Mouse (Mus musculus): ENCODE data around the gene Ppp1r12a.

Gene Ppp1r12a

GRCm38 (mm10) chr10:108162297-108163020 lies 466 bp downstream of the Ppp1r12a start:
- DNase-seq (ENCODE audit: low spot score in 2 of 2): peak; percentile 45 to 54

- DNase-seq (ENCODE audit: low spot score in 2 of 2): peak; percentile 5 to 23
Measured at GRCm38 (mm10) chr10:108163021-108163410, 1.0 kb downstream of the Ppp1r12a start.

DNA sequence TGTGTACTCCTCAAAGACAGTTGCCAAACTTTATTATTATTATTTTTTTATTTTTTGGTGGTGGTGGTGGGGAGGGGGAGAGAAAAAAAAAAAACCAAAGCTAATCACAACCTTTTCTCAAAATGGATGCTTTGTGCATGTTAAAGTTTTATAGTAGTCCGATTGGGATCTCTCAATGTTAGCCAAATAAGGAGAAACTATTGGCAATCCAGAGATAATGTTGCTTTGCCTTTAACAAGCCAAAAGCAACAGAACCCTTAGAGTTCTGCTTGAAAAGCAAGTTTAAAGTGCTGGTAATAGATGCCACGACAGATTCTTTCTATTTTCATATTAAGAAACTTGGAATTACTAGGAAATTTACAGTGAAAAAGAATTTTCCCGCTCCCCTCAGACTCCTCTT lies 1.5 kb downstream of the Ppp1r12a start:
- no peak for DNase-seq (ENCODE audit: low spot score in 2 of 2)

GRCm38 (mm10) chr10:108167823-108168222 lies 5.8 kb downstream of the Ppp1r12a start:
- DNase-seq (ENCODE audit: low spot score in 2 of 2): peak in 1 of 2 experiments; percentile 14

GRCm38 (mm10) chr10:108170818-108171217 lies 8.8 kb downstream of the Ppp1r12a start:
- no peak for DNase-seq (ENCODE audit: low spot score in 2 of 2)

DNA sequence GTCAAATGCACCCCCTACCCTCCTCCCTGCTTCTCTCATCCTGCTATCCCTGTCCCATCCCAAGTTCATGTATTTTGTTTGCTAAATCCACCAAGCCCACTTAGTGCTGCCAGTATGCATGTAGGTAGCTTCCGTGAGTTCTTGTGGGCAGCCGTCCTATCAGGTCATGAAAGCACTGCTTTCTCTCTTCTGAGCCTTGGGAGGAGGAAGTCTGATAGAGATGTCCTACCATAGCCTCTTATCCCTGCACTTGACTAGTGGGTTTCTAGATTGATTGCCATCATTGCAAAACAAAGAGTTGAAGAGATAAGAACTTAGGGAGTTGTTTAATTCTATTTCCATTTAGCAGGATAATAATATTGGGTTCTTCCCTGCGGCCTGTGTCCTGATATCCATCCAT lies 9.6 kb downstream of the Ppp1r12a start:
- DNase-seq (ENCODE audit: low spot score in 2 of 2): no peak

DNA sequence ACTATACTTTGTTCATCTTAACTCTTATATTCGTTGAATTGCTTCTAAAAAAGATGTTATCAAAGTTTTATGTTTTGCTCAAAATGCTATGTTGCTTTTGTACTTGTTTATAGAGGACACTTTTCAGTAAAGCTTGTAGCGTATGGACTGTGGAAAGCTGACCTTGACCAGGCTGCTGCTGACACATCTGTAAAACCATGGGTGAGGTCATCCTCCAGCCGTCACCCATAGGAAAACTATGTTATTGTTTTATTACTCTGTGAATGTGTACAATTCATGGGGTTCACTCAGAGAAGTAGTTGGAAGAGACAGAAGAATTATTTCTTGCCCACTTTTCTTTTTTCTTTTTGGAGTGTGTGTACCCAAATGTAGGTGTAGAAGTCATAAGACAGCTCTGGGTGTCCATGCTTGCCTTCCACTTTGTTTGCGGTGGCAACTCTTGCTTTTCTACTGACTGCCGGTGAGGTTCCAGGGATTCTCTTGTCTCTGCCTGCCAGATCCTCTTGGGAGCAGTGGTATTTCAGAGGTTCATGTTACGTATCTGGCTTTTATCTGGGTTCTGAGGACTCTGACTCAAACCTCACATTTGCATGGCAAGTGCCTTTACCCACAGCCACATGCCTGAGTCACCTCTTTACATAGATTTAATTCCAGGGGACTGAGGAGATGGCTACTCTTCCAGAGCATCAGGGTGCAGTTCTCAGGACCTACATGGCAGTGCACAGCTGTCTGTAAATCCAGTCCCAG lies 11.0 kb downstream of the Ppp1r12a start:
- DNase-seq (ENCODE audit: low spot score in 2 of 2): no peak

GRCm38 (mm10) chr10:108174107-108174506 lies 12.1 kb downstream of the Ppp1r12a start:
- no peak for DNase-seq (ENCODE audit: low spot score in 2 of 2)

- no peak for DNase-seq (ENCODE audit: low spot score in 2 of 2)
Measured at GRCm38 (mm10) chr10:108175885-108176284, 13.9 kb downstream of the Ppp1r12a start.

DNA sequence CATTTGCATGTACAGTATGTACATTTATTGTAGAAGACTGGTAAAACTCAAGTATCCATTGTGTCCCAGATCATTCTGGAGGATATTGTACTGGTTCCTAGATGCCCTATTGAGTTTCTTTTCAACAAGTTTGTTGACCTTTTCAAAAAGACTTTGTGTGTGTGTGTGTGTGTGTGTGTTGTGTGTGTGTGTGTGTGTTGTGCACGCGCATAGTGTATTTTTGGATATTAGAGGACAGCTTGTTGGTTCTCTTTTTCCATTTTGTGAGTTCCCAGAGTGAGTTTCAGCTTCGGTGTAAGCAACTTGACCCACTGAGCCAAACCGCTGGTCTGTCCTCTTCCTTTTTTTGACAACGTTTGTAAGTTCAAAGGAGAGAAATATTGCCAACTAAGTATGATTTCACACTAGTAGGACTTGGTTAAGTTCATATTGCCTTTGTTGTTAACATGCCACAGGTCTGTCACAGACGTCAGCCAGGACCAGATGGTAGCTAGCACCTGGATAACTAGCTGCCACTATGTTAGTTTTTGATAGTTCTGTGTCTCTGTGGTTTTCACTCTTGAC lies 16.4 kb downstream of the Ppp1r12a start:
- DNase-seq (ENCODE audit: low spot score in 2 of 2): no peak

- no peak for DNase-seq (ENCODE audit: low spot score in 2 of 2)
Measured at GRCm38 (mm10) chr10:108179404-108179803, 17.4 kb downstream of the Ppp1r12a start.

GRCm38 (mm10) chr10:108180313-108180712 lies 18.3 kb downstream of the Ppp1r12a start:
- no peak for DNase-seq (ENCODE audit: low spot score in 2 of 2)

- DNase-seq (ENCODE audit: low spot score in 2 of 2): no peak
Measured at GRCm38 (mm10) chr10:108181893-108182292, 19.9 kb downstream of the Ppp1r12a start.

- no peak for DNase-seq (ENCODE audit: low spot score in 2 of 2)
Measured at GRCm38 (mm10) chr10:108182386-108182785, 20.4 kb downstream of the Ppp1r12a start.

DNA sequence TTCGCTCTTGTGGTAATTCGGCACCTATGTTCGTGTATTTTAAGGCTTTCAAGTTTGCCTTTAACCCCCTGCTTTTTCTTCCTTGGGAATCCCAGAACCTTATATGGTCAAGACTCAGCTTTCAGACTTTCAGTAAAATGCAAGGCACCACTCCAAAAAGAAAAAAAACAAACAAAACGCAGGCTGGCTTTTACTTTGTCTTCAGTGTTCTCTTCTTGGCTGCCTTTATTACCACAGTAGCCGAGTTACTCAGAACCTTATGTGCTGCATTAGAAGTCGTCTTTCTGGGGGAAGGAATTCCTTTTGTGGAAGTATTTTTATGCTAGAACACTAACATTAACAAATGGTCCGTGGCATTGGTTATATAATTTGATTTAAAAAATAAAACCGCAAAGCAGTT lies 22.8 kb downstream of the Ppp1r12a start:
- DNase-seq (ENCODE audit: low spot score in 2 of 2): no peak

DNA sequence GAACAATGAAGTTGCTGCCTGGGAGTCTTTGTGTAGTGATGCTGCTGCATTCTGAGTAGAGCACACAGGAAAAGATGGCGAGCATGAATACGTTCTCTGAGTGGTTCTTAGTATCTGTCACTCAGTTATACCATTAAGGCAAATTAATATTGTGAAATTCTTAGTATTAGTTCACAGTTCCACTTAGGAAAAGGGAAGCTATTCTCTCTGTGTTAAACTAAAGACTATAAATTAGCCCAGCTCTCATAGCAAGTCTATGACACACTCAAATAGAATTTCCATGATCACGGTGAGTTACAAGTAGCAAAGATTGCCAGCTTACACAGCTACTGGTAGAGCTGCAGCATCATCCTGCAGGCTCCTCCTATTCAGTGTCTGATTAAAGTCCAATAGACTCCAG lies 23.3 kb downstream of the Ppp1r12a start:
- DNase-seq (ENCODE audit: low spot score in 2 of 2): no peak

- no peak for DNase-seq (ENCODE audit: low spot score in 2 of 2)
Measured at GRCm38 (mm10) chr10:108189303-108189702, 27.3 kb downstream of the Ppp1r12a start.

GRCm38 (mm10) chr10:108189986-108190385 lies 28.0 kb downstream of the Ppp1r12a start:
- DNase-seq (ENCODE audit: low spot score in 2 of 2): no peak

GRCm38 (mm10) chr10:108190626-108191025 lies 28.6 kb downstream of the Ppp1r12a start:
- no peak for DNase-seq (ENCODE audit: low spot score in 2 of 2)

GRCm38 (mm10) chr10:108191381-108191787 lies 29.4 kb downstream of the Ppp1r12a start:
- no peak for DNase-seq (ENCODE audit: low spot score in 2 of 2)

DNA sequence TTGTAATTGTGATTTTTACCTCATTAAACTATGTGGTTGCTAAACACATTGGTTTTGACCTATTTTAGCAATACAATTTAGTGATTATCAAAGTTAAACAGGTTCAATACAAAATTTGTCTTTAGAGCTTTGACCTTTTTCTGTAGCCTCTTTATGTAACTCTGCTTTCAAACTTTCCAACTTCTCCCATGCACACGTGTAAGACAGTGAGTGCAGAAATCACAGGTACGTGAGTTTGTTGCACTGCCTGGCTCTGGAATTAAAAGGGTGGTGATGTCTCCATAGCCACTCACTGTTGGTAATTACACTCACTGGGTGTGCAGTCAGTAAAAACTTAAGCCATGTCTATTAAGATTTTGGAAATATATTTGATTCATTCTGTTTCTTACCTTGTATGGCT lies 30.3 kb downstream of the Ppp1r12a start:
- no peak for DNase-seq (ENCODE audit: low spot score in 2 of 2)

DNA sequence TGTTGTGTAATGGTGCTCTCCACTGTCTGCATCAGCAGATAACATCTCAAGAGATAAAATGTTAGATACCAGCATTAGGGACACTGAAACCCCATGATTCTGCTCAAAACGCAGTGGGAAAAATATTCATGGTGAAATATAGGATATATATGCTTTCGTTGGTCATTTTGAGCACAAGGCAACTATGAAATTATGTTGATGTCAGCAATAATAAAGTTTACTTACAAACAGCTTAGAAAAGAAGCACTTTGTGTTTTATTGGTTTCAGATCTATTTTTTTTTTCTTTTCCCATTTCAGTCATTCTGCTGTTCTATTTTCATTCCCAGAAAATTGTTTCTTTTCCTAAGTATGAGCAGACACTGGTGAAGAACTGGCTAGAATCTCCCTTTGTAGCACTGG lies 34.1 kb downstream of the Ppp1r12a start:
- no peak for DNase-seq (ENCODE audit: low spot score in 2 of 2)

GRCm38 (mm10) chr10:108197498-108197897 lies 35.5 kb downstream of the Ppp1r12a start:
- DNase-seq (ENCODE audit: low spot score in 2 of 2): no peak
